ENCODE assay signal across 18 mouse cellular contexts in genomic region chr1:189041261-189041660, GRCm38 (mm10). TPM values are rescaled to one million over a fixed set of nuclear protein-coding genes. Genes with fewer than 3 reads are reported as not detected.
DNase-seq lines count a peak whose midpoint lies in the region; ATAC-seq lines count a peak whose summit lies in the region.
"Had no signal": no experiment of that assay in that cellular context is flagged by ENCODE, and none has a peak within 500 bp of the region (broad histone marks: within the 10 kb centered on the region; RNA-seq: fewer than 3 reads in every experiment).

No protein-coding gene starts in this region.

- no peak overlapping the region for H3K4me2 ChIP-seq in kidney, embryonic 15.5 days
- H3K4me2 ChIP-seq: forebrain, embryonic 13.5 days; hindbrain, embryonic 14.5 days; neural tube, embryonic 15.5 days had no signal

- H3K4me3 ChIP-seq in kidney, embryonic 15.5 days (replicated peaks): no peak overlapping the region
- peak overlapping the region; percentile 1 for H3K4me3 ChIP-seq in megakaryocyte, embryonic 14.5 days (replicated peaks)
- H3K4me3 ChIP-seq: forebrain, embryonic 13.5 days; limb, embryonic 10.5 days; neural tube, embryonic 15.5 days had no signal

- WGBS in kidney, embryonic 15.5 days: 70% methylated on average over 12 of the region's 12 CpGs

- no peak for ATAC-seq in kidney, embryonic 15.5 days (replicated peaks; ENCODE audit: low FRiP score)
- ATAC-seq in megakaryocyte, adult 5-6 weeks (ENCODE audit: poor library complexity, severe bottlenecking): no peak
- ATAC-seq: forebrain, embryonic 13.5 days; liver, postnatal 0 days; midbrain, embryonic 16.5 days had no signal

- H3K9me3 ChIP-seq in kidney, embryonic 15.5 days (replicated peaks): no peaks in the 10 kb centered on the region
- peaks cover 24% of the 10 kb centered on the region for H3K9me3 ChIP-seq in megakaryocyte, embryonic 14.5 days
- H3K9me3 ChIP-seq: forebrain, embryonic 13.5 days; limb, embryonic 10.5 days; neural tube, embryonic 15.5 days had no signal

- no peak overlapping the region for H3K9ac ChIP-seq in kidney, embryonic 15.5 days
- H3K9ac ChIP-seq: forebrain, embryonic 13.5 days; hindbrain, embryonic 14.5 days; liver, postnatal 0 days; neural tube, embryonic 15.5 days had no signal

- H3K36me3 ChIP-seq in kidney, embryonic 15.5 days: no peaks in the 10 kb centered on the region
- no peaks in the 10 kb centered on the region for H3K36me3 ChIP-seq in megakaryocyte, embryonic 14.5 days (replicated peaks; ENCODE audit: low read length)
- H3K36me3 ChIP-seq: limb, embryonic 10.5 days; neural tube, embryonic 15.5 days had no signal

- peak; percentile 2 for DNase-seq in kidney, adult 9 months
- peak; percentile 16 to 30 for DNase-seq in heart, postnatal 10 days
- DNase-seq in left cerebral cortex, adult 18-20 months (ENCODE audit: low spot score in 2 of 2): no peak
- DNase-seq in gastrocnemius, postnatal 36 days: no peak
- no peak for DNase-seq in cerebellum, postnatal 25 days
- DNase-seq: adrenal gland, postnatal 36 days; cerebellum, adult 18-20 months; liver, postnatal 0 days; right cerebral cortex, postnatal 14 days had no signal

- no peaks in the 10 kb centered on the region for H3K27me3 ChIP-seq in kidney, embryonic 15.5 days
- no peaks in the 10 kb centered on the region for H3K27me3 ChIP-seq in megakaryocyte, embryonic 14.5 days (replicated peaks)
- H3K27me3 ChIP-seq: forebrain, embryonic 13.5 days; neural tube, embryonic 15.5 days had no signal

- no peak overlapping the region for H3K27ac ChIP-seq in kidney, embryonic 15.5 days
- H3K27ac ChIP-seq: forebrain, embryonic 13.5 days; hindbrain, embryonic 14.5 days; limb, embryonic 10.5 days; neural tube, embryonic 15.5 days; stomach, postnatal 0 days had no signal

- intact Hi-C loops in heart, postnatal 10 days (cut with DNase I): no loop called here
- intact Hi-C loops in gastrocnemius, postnatal 36 days (cut with DNase I): no loop called here

- no peaks in the 10 kb centered on the region for H3K4me1 ChIP-seq in kidney, embryonic 15.5 days
- no peaks in the 10 kb centered on the region for H3K4me1 ChIP-seq in megakaryocyte, embryonic 14.5 days
- H3K4me1 ChIP-seq: forebrain, embryonic 13.5 days; limb, embryonic 10.5 days; neural tube, embryonic 15.5 days had no signal

RNA-seq across cellular contexts. Expression of gene Kctd3, which starts 33.6 kb away (rescaled TPM):
- polyA plus RNA-seq in kidney, embryonic 15.5 days (2015; fragmentation: Nextera tagmentation; extraction: Ambion mirVana): 28.5 and 29.0 TPM in 2 replicates
- polyA plus RNA-seq in megakaryocyte, embryonic 14.5 days (2012; ENCODE audit: insufficient read depth, low replicate concordance): 23.4 and 53.9 TPM in 2 replicates
- total RNA-seq in megakaryocyte, adult 5-6 weeks (2015): 6.2 and 7.5 TPM in 2 replicates
- 8.3 and 17.5 TPM in 2 replicates for total RNA-seq in megakaryocyte, adult 5-6 weeks (2017)
- 10 to 100 TPM; 38.0 to 40.2 TPM for total RNA-seq in heart, postnatal 10 days (2021)
- total RNA-seq in left cerebral cortex, adult 18-20 months (2021): 10 to 100 TPM; 75.5 to 79.8 TPM
- 10 to 100 TPM; 21.4 to 23.3 TPM for total RNA-seq in gastrocnemius, postnatal 36 days (2021)

Comparison
In these comparisons a context has a peak if more than half of its experiments do, and no peak if none do; other contexts are left out.
1. DNase-seq: peak in kidney, adult 9 months (single experiment) and heart, postnatal 10 days (2 of 2); none in left cerebral cortex, adult 18-20 months (0 of 2), gastrocnemius, postnatal 36 days (0 of 2) and cerebellum, postnatal 25 days (0 of 2).